Mouse (Mus musculus) neural tube, embryonic 10.5 days (tissue): ENCODE measurements around the gene Igsf1.

Experiments
- DNase-seq: peaks from one replicate; pipeline ENCODE4 v3.0.0-alpha.2; 2017; ENCODE audit warnings: low spot score; ENCODE audit errors: extremely low spot score

Igsf1 gene

DNA sequence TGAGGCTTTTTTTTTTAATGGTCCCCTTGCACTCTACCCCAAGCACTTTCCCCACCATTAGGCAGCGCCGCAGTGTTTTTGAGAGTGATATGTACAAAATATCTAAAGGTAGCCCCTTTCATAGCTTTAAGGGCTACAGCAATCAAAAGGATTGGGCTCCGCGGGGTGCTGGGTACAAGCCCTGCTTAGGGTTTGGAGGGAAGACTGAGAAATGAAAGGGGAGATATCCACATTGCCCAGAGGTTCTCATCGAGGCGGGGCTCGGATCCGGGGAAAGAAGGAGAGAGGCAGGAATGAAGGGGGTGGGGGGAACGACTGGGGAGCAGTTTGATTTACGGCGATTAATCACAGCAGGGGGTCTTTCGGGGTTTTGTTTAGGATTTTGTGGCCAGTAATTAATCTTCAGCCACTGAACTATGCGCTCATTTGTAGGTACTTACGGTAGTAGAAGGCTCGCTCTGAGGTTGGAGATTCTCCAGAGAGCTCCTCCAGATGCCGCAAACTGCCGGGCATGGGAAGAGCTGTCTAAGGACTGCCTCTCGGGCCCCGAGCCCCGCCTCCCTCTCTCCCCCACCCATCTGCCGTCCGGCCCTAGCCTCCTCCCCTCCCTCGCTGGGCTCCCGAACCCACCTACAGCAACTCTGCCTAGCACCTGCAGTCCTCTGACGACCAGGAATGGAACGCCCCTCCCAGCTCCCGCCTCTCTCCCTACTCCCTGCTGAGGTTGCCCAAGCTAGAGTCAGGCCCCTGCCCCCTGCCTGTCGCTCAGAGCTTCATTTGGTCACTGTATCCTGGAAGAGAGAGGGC lies at the start of gene Igsf1:
Igsf1 (minus strand) TSS at position 537 of the 807 bp plus-strand sequence.
- peak; percentile 44 for DNase-seq

DNA sequence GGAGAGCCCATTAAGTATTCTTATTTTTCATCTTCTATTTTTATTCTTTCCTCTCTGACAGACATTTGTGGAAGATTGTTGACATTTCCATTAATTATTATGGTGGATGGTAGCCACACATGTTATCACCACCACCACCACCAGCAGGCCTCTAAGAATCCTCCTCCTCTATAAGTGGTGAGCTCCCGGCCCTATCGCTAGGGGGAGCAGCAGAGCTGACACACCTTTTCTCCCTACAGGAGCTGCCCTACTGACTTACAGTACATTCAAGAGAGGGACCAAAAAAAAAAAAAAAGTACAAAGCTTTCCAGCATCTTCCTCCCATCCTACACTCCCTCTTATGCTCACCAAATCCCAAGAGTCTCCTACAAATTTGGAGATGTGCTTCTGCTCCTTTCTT lies 26.7 kb downstream of the Igsf1 start:
- DNase-seq: no peak

GRCm38 (mm10) chrX:49745192-49745591 lies 52.4 kb downstream of the Igsf1 start:
- no peak for DNase-seq

- no peak for DNase-seq
Measured at GRCm38 (mm10) chrX:49734959-49735358, 62.6 kb downstream of the Igsf1 start, which contains the start of gene Olfr1321. TSS of gene Olfr1321 (minus strand) at chrX:49735059.
